Mouse (Mus musculus): Measurements from ENCODE around the gene Pank4. TPM values are rescaled to one million over a fixed set of nuclear protein-coding genes. Genes with fewer than 3 reads are reported as not detected.

Gene Pank4
- polyA plus RNA-seq (2014; fragmentation: Nextera tagmentation; extraction: Ambion mirVana): 34.9 and 43.9 TPM in 2 replicates

DNA sequence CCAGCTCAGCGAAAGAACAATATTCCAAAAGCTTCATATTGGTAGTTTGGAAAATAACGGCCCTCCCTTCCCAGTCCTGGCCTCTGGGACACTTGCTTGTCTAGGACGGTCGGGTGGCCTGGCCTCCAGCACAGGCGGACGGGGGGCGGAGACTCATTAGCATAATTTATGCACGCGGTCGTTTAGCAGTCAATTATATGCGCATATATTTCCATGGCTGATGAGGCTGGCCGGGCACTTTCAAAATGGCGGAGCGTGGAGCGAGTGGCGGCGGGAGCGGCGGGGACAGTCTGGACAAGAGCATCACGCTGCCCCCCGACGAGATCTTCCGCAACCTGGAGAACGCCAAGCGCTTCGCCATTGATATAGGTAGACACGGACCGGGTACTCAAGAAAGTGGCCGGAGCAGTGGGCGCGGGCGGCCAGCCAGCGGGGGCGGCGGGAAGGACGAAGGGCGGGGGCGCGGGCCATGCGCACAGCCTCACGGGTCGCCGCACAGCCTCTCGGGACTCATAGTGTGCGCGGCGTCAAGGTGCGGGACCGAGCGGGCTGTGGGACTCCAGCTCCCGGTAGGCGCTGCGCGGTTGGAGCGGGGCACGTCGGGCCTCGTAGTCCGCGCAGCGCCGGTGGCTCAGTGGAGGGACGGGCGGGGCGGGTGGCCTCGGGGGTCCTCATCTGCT, at the start of gene Pank4:
Gene Pank4 (plus strand): TSS at position 223 of the 680 bp plus-strand sequence.
- peak; percentile 92 for ATAC-seq (ENCODE audit: low FRiP score, low TSS enrichment)

DNA sequence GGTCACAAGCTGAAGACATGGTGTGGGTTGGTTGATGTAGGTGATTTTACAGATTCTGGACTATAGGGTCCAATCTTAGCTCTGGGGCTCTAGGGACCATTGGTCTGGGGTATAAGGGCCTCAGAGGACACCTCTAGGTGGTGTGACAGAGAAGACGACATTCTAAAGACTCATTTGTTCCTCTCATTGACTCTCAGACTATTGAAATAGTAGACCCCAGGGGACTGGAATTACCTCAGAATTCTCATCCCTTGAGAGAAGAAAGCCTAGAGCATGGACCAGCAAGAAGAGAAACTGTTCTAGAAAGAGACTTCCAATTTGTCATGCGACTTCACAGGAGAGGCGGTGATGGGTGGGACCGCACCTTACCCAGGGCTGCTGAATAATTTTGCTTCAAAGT, 49.7 kb upstream of the Pank4 start:
- Histone ChIP-seq H3K9me3 (ENCODE audit: control insufficient read depth, low read length) (no peaks in the 10 kb centered on the region), H3K27ac (ENCODE audit: low read depth, low read length) (no peak overlapping the region), H3K9ac (ENCODE audit: low read depth, low read length) (no peak overlapping the region), H3K27me3 (ENCODE audit: control insufficient read depth, insufficient read depth, low read length) (no peaks in the 10 kb centered on the region), H3K4me3 (ENCODE audit: low read length) (no peak overlapping the region), H3K4me2 (replicated peaks; ENCODE audit: low read depth, low read length) (no peak overlapping the region), H3K4me1 (ENCODE audit: control insufficient read depth, insufficient read depth, low read length) (peaks cover 5% of the 10 kb centered on the region; the same call in 1 of the 2 replicates), H3K36me3 (ENCODE audit: control insufficient read depth, insufficient read depth, low read length) (no peaks in the 10 kb centered on the region)
- 92% methylated on average over 4 of the region's 4 CpGs for WGBS
- no peak for ATAC-seq (ENCODE audit: low FRiP score, low TSS enrichment)

More for the DNA sequence above, at the start of gene Pank4:
- Histone ChIP-seq H3K9me3 (ENCODE audit: control insufficient read depth, low read length) (no peaks in the 10 kb centered on the region), H3K27me3 (ENCODE audit: control insufficient read depth, insufficient read depth, low read length) (peaks cover 35% of the 10 kb centered on the region), H3K4me2 (replicated peaks; ENCODE audit: low read depth, low read length) (peak within 1 kb of the TSS; percentile 84), H3K4me1 (ENCODE audit: control insufficient read depth, insufficient read depth, low read length) (peaks cover 34% of the 10 kb centered on the region), H3K9ac (ENCODE audit: low read depth, low read length) (peak within 1 kb of the TSS; percentile 86), H3K36me3 (ENCODE audit: control insufficient read depth, insufficient read depth, low read length) (peaks cover 18% of the 10 kb centered on the region; the same call in 1 of the 2 replicates), H3K4me3 (ENCODE audit: low read length) (peak within 1 kb of the TSS; percentile 85), H3K27ac (ENCODE audit: low read depth, low read length) (peak within 1 kb of the TSS; percentile 91)
- under 1% methylated on average over 65 of the region's 66 CpGs for WGBS

DNA sequence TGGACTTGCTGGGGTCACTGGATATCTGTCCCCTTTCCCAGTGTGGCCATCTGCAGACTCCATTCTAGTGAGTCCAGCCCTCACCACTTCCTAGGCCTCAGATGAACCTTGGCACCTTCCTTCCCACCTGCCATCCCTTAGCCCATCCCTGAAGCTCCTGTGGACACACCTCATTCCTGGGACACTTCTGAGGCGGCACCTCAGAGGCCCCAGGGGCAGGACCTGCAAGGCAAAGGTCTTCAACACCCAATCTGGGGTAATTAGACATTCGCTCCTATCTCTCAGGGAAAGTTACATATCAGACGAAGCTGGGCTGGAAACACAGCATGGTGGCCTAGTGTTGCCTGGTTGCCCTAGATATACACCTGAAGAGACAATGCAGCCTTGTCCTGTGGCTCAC, 49.2 kb upstream of the Pank4 start:
- Histone ChIP-seq H3K4me3 (ENCODE audit: low read length) (no peak overlapping the region), H3K4me2 (replicated peaks; ENCODE audit: low read depth, low read length) (no peak overlapping the region), H3K4me1 (ENCODE audit: control insufficient read depth, insufficient read depth, low read length) (peaks cover 5% of the 10 kb centered on the region; the same call in 1 of the 2 replicates), H3K36me3 (ENCODE audit: control insufficient read depth, insufficient read depth, low read length) (no peaks in the 10 kb centered on the region), H3K9ac (ENCODE audit: low read depth, low read length) (no peak overlapping the region), H3K9me3 (ENCODE audit: control insufficient read depth, low read length) (no peaks in the 10 kb centered on the region), H3K27me3 (ENCODE audit: control insufficient read depth, insufficient read depth, low read length) (no peaks in the 10 kb centered on the region), H3K27ac (ENCODE audit: low read depth, low read length) (no peak overlapping the region)
- WGBS: 86% methylated on average over 3 of the region's 3 CpGs
- ATAC-seq (ENCODE audit: low FRiP score, low TSS enrichment): no peak

DNA sequence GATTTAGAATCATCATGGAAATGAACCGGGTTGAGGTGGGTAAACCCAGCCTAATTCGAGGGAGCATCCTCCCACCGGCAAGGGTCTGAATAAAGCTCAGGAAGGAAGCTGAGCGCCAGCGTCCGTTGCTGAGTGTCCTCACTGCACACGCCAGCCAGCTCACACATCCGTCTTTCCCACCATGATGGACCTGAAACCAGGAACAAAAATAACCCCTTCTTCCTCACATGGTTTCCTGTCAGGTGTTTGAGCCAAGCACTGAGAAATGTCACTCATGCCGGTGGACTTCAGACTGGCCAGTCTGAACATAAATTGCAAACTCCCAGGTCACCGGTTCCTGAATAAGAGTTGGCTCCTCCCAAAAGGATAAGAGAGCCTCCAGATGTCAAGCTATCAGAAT, 48.6 kb upstream of the Pank4 start:
- no peak for ATAC-seq (ENCODE audit: low FRiP score, low TSS enrichment)
- Histone ChIP-seq H3K4me1 (ENCODE audit: control insufficient read depth, insufficient read depth, low read length) (peaks cover 5% of the 10 kb centered on the region; the same call in 1 of the 2 replicates), H3K27ac (ENCODE audit: low read depth, low read length) (no peak overlapping the region), H3K4me3 (ENCODE audit: low read length) (no peak overlapping the region), H3K36me3 (ENCODE audit: control insufficient read depth, insufficient read depth, low read length) (no peaks in the 10 kb centered on the region), H3K9me3 (ENCODE audit: control insufficient read depth, low read length) (no peaks in the 10 kb centered on the region), H3K27me3 (ENCODE audit: control insufficient read depth, insufficient read depth, low read length) (no peaks in the 10 kb centered on the region), H3K9ac (ENCODE audit: low read depth, low read length) (no peak overlapping the region), H3K4me2 (replicated peaks; ENCODE audit: low read depth, low read length) (no peak overlapping the region)
- WGBS: 76% methylated on average over 10 of the region's 10 CpGs

DNA sequence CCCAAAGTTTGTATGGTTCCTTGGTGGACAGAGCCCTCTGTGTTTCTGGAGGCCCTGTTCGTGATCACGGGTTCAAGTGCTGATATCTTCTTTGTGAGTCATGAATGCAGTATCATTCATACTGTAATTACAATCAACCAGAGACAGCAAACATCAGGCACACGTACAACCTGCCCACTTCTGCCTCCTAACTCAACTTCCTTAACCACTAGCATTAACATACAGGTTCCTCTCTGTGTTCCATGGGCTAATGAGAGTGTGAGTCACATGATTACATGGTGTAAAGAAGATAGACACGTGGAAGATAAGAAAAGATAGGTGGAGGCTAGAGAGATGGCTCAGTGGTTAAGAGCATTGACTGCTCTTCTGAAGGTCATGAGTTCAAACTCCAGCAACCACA, 47.3 kb upstream of the Pank4 start:
- Histone ChIP-seq H3K4me1 (ENCODE audit: control insufficient read depth, insufficient read depth, low read length) (no peaks in the 10 kb centered on the region), H3K9ac (ENCODE audit: low read depth, low read length) (no peak overlapping the region), H3K36me3 (ENCODE audit: control insufficient read depth, insufficient read depth, low read length) (no peaks in the 10 kb centered on the region), H3K4me3 (ENCODE audit: low read length) (no peak overlapping the region), H3K9me3 (ENCODE audit: control insufficient read depth, low read length) (no peaks in the 10 kb centered on the region), H3K4me2 (replicated peaks; ENCODE audit: low read depth, low read length) (no peak overlapping the region), H3K27me3 (ENCODE audit: control insufficient read depth, insufficient read depth, low read length) (no peaks in the 10 kb centered on the region), H3K27ac (ENCODE audit: low read depth, low read length) (no peak overlapping the region)
- ATAC-seq (ENCODE audit: low FRiP score, low TSS enrichment): no peak
- WGBS: 82% methylated on average over 4 of the region's 4 CpGs

DNA sequence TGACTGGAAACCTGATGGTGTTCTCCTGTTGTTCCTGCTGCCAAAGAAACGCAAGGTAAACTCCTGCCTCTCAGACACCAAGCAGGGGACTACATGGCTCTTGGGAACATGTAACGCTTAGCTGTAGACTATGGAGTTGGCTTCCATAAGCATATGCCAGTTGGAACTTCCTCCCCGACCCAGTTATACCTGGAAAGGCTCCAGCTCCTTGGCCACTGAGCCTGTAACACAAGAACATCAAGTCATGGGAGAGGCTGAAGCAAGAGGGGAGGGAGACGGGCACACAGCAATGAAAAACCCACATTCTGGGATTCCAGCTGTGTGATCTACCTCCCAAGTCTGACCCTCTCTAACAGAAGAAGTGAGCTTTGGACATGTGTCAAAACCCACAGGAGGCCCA, 41.6 kb upstream of the Pank4 start:
- Histone ChIP-seq H3K4me3 (ENCODE audit: low read length) (no peak overlapping the region), H3K4me2 (replicated peaks; ENCODE audit: low read depth, low read length) (no peak overlapping the region), H3K27ac (ENCODE audit: low read depth, low read length) (no peak overlapping the region), H3K27me3 (ENCODE audit: control insufficient read depth, insufficient read depth, low read length) (no peaks in the 10 kb centered on the region), H3K4me1 (ENCODE audit: control insufficient read depth, insufficient read depth, low read length) (peaks cover 1% of the 10 kb centered on the region; the same call in 1 of the 2 replicates), H3K36me3 (ENCODE audit: control insufficient read depth, insufficient read depth, low read length) (no peaks in the 10 kb centered on the region), H3K9me3 (ENCODE audit: control insufficient read depth, low read length) (no peaks in the 10 kb centered on the region), H3K9ac (ENCODE audit: low read depth, low read length) (no peak overlapping the region)
- ATAC-seq (ENCODE audit: low FRiP score, low TSS enrichment): no peak
- WGBS: 76% methylated on average over 4 of the region's 4 CpGs

DNA sequence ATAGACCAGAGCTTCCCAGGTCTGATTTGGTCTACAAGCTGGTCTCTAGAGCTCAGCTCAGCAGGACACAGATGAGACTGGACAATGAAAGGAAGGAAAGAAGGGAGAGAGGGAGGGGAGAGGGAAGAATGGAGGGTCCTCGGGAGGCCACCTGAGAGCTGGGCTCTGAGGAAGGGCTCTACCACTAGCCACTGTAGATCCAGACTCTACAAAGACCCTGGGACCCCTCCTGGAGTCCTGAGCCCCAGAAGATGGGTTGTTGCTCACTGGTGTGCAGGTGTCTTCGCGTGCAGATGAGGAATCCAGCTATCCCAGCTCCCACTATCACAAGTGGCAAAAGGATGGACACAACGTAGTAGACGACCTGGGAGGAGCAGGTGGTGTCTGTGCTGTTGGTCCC, 41.0 kb upstream of the Pank4 start:
- Histone ChIP-seq H3K4me2 (replicated peaks; ENCODE audit: low read depth, low read length) (no peak overlapping the region), H3K27me3 (ENCODE audit: control insufficient read depth, insufficient read depth, low read length) (no peaks in the 10 kb centered on the region), H3K9me3 (ENCODE audit: control insufficient read depth, low read length) (no peaks in the 10 kb centered on the region), H3K4me3 (ENCODE audit: low read length) (no peak overlapping the region), H3K36me3 (ENCODE audit: control insufficient read depth, insufficient read depth, low read length) (no peaks in the 10 kb centered on the region), H3K9ac (ENCODE audit: low read depth, low read length) (no peak overlapping the region), H3K27ac (ENCODE audit: low read depth, low read length) (no peak overlapping the region; the same call in 1 of the 2 replicates), H3K4me1 (ENCODE audit: control insufficient read depth, insufficient read depth, low read length) (peaks cover 5% of the 10 kb centered on the region; the same call in 1 of the 2 replicates)
- ATAC-seq (ENCODE audit: low FRiP score, low TSS enrichment): no peak
- 80% methylated on average over 5 of the region's 5 CpGs for WGBS

DNA sequence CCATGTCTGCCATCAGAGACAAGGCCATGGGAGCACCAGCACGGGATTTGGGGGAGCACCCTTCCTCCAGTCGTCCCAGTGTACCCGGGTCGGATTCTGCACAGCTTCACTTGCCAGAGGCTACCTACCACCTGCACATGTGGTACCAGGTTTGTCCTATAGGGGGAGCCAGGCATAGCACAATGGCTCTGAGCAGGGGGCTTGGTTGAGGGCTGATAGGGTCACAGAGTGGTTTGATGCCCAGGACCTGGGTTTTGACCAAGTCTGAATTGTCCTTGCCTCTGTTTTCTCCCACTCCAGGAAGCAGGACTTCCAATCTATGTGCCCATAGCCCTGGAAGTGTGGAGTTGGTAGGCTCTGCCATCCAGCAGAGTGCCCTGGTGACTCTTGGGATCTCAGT, 38.5 kb upstream of the Pank4 start:
- Histone ChIP-seq H3K36me3 (ENCODE audit: control insufficient read depth, insufficient read depth, low read length) (no peaks in the 10 kb centered on the region), H3K4me1 (ENCODE audit: control insufficient read depth, insufficient read depth, low read length) (peaks cover 9% of the 10 kb centered on the region; the same call in 1 of the 2 replicates), H3K4me2 (replicated peaks; ENCODE audit: low read depth, low read length) (no peak overlapping the region), H3K9me3 (ENCODE audit: control insufficient read depth, low read length) (no peaks in the 10 kb centered on the region), H3K4me3 (ENCODE audit: low read length) (no peak overlapping the region), H3K27me3 (ENCODE audit: control insufficient read depth, insufficient read depth, low read length) (no peaks in the 10 kb centered on the region), H3K9ac (ENCODE audit: low read depth, low read length) (no peak overlapping the region), H3K27ac (ENCODE audit: low read depth, low read length) (no peak overlapping the region)
- no peak for ATAC-seq (ENCODE audit: low FRiP score, low TSS enrichment)
- 50% methylated on average over 4 of the region's 4 CpGs for WGBS
